Mouse (Mus musculus) ZHBTc4 (cell line): ENCODE data around the gene Vmn1r13.
A peak's percentile ranks its signal among the peaks of the same experiment; 100 is the strongest.
"Not testable (repeated sequence)": the region's sequence is repeated elsewhere in the genome, so short reads cannot be mapped to it uniquely, and the experiment has no call there.

Experiments
- DNase-seq: peaks from one replicate; pipeline ENCODE4 v3.0.0-alpha.2; 2011; ENCODE audit warnings: low read depth, low spot score

Vmn1r13 gene

GRCm38 (mm10) chr6:57202990-57203389 is at the start of gene Vmn1r13:
Gene Vmn1r13, plus strand, starts transcription at chr6:57203290.
- not testable (repeated sequence) for DNase-seq

GRCm38 (mm10) chr6:57156619-57157018 is 46.5 kb upstream of the Vmn1r13 start, which contains the start of gene Vmn1r12:
Gene Vmn1r12, plus strand, starts transcription at chr6:57156919.
- no peak for DNase-seq

GRCm38 (mm10) chr6:57190016-57190415 is 13.1 kb upstream of the Vmn1r13 start:
- peak; percentile 10 for DNase-seq

- no peak for DNase-seq
These were observed 28.3 kb downstream of the Vmn1r13 start, which contains the start of gene Vmn1r14 for GRCm38 (mm10) chr6:57231386-57231785. Gene Vmn1r14, plus strand, starts transcription at chr6:57231686.

GRCm38 (mm10) chr6:57257652-57258051 is 54.6 kb downstream of the Vmn1r13 start, which contains the start of gene Vmn1r15:
Gene Vmn1r15, plus strand, starts transcription at chr6:57257952.
- no peak for DNase-seq

- no peak for DNase-seq
These were observed 57.9 kb downstream of the Vmn1r13 start for GRCm38 (mm10) chr6:57260990-57261389.
